Mouse (Mus musculus) small intestine, adult 2 months (tissue): ENCODE measurements around the gene Adgrd1. TPM values are rescaled to one million over a fixed set of nuclear protein-coding genes. Genes with fewer than 3 reads are reported as not detected.

Experiments
- H3K27ac ChIP-seq: fragments of 200-500 bp; 2 replicates; pipeline ENCODE4 v1.5.1; 2012; ENCODE audit warnings: low read depth, low read length, control low read depth, inconsistent platforms; ENCODE audit not compliant: insufficient read depth
- H3K27me3 ChIP-seq: fragments of 200-500 bp; 2 replicates; pipeline ENCODE4 v1.6.1; 2012; ENCODE audit warnings: mild to moderate bottlenecking, moderate library complexity, low read length, inconsistent platforms; ENCODE audit not compliant: control insufficient read depth, insufficient read depth
- H3K36me3 ChIP-seq: fragments of 200-500 bp; 2 replicates; pipeline ENCODE4 v1.6.1; 2012; ENCODE audit warnings: mild to moderate bottlenecking, low read length, control low read depth, inconsistent platforms; ENCODE audit not compliant: control insufficient read depth, insufficient read depth
- H3K4me1 ChIP-seq: fragments of 200-500 bp; 2 replicates; pipeline ENCODE4 v1.6.1; 2012; ENCODE audit warnings: low read length, inconsistent platforms, mixed read lengths; ENCODE audit not compliant: control insufficient read depth, insufficient read depth, insufficient read length
- H3K4me3 ChIP-seq: fragments of 200-500 bp; 2 replicates; pipeline ENCODE4 v1.5.1; 2012; ENCODE audit warnings: low read depth, mild to moderate bottlenecking, control low read depth, inconsistent platforms, low read length, moderate library complexity
- CTCF ChIP-seq: fragments of 200-500 bp; IDR thresholded peaks from 2 replicates; pipeline ENCODE4 v1.5.1; 2012; ENCODE audit warnings: low read depth, mild to moderate bottlenecking, control low read depth, inconsistent platforms, low read length, moderate library complexity, mixed read lengths; ENCODE audit not compliant: insufficient replicate concordance, insufficient read length; ENCODE audit errors: extremely low read depth
- POLR2A ChIP-seq: fragments of 200-500 bp; IDR thresholded peaks from 2 replicates; pipeline ENCODE4 v1.6.1; 2012; ENCODE audit warnings: low read depth, mild to moderate bottlenecking, control low read depth, inconsistent platforms, low read length, moderate library complexity
- WGBS: fragments of 180-500 bp; shearing (Covaris S2); methylation state at CpG from one replicate; pipeline ENCODE4 v1.1.7; 2018; 5-methylcytosine and 5-hydroxymethylcytosine counted together
- polyA plus RNA-seq: library from polyadenylated mRNA; depleted of rRNA; stranded (reverse); fragments of >200 nt; gene quantifications from 2 replicates; pipeline ENCODE4 v1.2.3, GENCODE M21; 2012

The Adgrd1 gene
- polyA plus RNA-seq, 1 experiment: 9.0 TPM

DNA sequence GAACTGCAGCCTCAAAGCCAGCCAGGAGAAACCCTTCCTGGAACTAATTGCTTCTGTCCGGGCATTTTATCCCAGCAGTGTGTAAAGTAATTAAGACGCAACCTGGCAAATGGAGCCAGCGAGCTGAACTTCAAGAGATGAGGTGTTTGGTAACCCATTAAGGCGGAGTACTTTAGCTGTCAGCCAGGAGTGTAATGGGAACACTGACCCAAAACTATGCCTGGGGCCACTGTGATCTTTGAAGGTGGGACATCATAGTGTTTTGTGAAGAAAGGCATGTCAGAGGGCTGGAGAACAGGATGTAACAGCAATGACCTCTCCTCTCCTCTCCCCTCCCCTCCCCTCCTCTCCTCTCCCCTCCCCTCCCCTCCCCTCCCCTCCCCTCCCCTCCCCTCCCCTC, 7.5 kb downstream of the Adgrd1 start:
- Histone ChIP-seq H3K4me3 (no peak overlapping the region), H3K36me3 (no peaks in the 10 kb centered on the region), H3K27me3 (no peaks in the 10 kb centered on the region), H3K27ac (no peak overlapping the region), H3K4me1 (peaks cover 5% of the 10 kb centered on the region; the same call in 1 of the 2 replicates)
- TF ChIP-seq CTCF: no peak
- TF ChIP-seq POLR2A: no peak
- WGBS: 35% methylated on average over 4 of the region's 4 CpGs

DNA sequence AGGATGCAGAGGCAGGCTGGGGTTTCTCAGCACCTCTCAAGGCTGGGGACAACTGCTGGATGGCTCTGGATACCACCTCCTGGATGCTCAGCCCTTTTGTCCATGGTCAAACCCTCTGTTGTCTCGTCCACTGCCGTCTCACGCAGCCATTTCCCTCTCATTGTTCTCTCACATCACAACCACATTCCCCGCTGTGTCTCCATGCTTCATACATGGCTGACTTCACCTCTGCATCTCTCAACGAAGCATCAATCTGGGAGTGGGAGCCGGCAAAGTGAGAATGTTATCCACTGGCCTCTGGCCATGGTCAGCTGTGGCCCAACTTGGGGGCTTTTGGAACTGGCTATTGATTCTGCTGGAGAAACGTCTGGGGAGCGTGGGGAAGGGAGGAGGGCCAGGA, 15.2 kb downstream of the Adgrd1 start:
- no peaks in the 10 kb centered on the region for H3K27me3 ChIP-seq
- peaks cover 8% of the 10 kb centered on the region; the same call in 1 of the 2 replicates for H3K4me1 ChIP-seq
- no peak overlapping the region for H3K4me3 ChIP-seq
- H3K27ac ChIP-seq: no peak overlapping the region
- WGBS: 84% methylated on average over 8 of the region's 8 CpGs
- no peak for TF ChIP-seq CTCF
- TF ChIP-seq POLR2A: no peak
- H3K36me3 ChIP-seq: no peaks in the 10 kb centered on the region

- 24% methylated on average over 13 of the region's 13 CpGs for WGBS
- no peak overlapping the region for H3K4me3 ChIP-seq
- no peaks in the 10 kb centered on the region for H3K27me3 ChIP-seq
- no peak overlapping the region for H3K27ac ChIP-seq
- H3K36me3 ChIP-seq: no peaks in the 10 kb centered on the region
- H3K4me1 ChIP-seq: peaks cover 8% of the 10 kb centered on the region; the same call in 1 of the 2 replicates
- TF ChIP-seq CTCF: no peak
- TF ChIP-seq POLR2A: no peak
These were observed 17.4 kb downstream of the Adgrd1 start for GRCm38 (mm10) chr5:129113741-129114476.

DNA sequence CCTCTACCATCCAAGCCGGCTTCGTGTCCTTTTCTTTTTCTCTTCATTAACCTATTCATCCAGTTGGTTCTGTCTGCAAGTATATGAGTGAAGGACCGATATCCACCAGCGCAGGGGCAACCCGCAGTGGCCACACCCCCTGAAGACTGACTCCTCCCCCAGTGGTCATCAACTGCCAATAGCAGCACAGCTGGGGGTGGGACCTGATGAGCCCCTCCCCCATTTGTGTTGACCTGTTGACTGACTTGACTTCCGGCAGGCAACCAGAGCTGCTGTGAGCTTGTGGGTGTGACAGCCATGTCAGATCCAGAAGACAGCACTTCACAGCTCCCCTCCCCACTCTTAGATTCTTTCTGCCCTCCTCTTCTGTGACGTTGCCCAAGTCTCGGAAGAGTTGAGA, 19.7 kb downstream of the Adgrd1 start:
- Histone ChIP-seq H3K27me3 (no peaks in the 10 kb centered on the region), H3K4me3 (no peak overlapping the region), H3K4me1 (peaks cover 8% of the 10 kb centered on the region; the same call in 1 of the 2 replicates), H3K36me3 (no peaks in the 10 kb centered on the region), H3K27ac (no peak overlapping the region)
- whole genome bisulfite sequencing: 84% methylated on average over 8 of the region's 8 CpGs
- TF ChIP-seq POLR2A: no peak
- no peak for TF ChIP-seq CTCF

DNA sequence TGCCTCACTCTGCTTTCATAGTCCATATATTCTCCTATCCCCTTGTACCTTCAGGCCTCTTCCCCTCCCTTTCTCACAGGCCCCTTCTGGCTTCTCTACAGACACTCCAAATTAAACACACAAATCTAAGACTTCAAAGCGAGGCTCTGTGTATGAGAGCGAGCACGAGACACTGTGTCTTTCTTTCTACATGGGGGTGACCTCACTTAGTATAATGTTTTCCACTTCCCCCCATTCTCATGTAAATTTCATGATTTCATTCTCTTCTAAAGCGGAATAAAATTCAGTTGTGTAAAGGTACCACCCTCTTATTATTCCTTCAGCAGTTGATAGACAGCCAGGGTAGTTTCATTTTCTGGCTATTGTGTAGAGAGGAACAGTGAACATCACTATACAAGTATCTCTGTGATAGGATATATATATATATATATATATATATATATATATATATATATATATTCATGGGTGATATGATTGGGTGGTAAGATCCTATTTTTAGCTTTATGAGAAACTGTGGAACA, 21.1 kb downstream of the Adgrd1 start:
- H3K36me3 ChIP-seq: no peaks in the 10 kb centered on the region
- H3K4me3 ChIP-seq: no peak overlapping the region
- peaks cover 8% of the 10 kb centered on the region; the same call in 1 of the 2 replicates for H3K4me1 ChIP-seq
- H3K27ac ChIP-seq: no peak overlapping the region
- no peak for TF ChIP-seq POLR2A
- whole genome bisulfite sequencing: 90% methylated on average over 4 of the region's 4 CpGs
- no peaks in the 10 kb centered on the region for H3K27me3 ChIP-seq

DNA sequence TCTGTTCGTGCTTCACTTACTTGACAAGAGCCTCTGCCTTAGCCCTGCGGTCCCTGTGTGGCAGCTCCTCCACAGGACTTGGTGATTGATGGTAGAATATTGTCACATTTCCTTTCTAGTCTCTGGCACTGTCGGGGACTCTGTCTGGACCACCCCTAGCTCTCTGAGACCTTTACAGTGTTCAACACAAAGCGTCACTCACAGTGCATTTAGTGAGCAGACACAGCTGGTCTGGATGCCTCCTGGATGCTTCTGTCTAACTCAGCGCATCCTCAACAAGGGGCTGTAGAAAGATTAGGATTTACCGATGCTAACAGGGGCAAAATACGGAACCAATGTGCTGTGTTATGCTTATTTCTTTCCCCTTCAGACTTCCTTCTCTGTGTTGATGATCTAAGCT, 22.0 kb downstream of the Adgrd1 start:
- Histone ChIP-seq H3K27me3 (no peaks in the 10 kb centered on the region), H3K36me3 (no peaks in the 10 kb centered on the region), H3K4me3 (no peak overlapping the region), H3K27ac (no peak overlapping the region), H3K4me1 (peaks cover 8% of the 10 kb centered on the region; the same call in 1 of the 2 replicates)
- WGBS: 74% methylated on average over 7 of the region's 7 CpGs
- no peak for TF ChIP-seq CTCF
- no peak for TF ChIP-seq POLR2A

DNA sequence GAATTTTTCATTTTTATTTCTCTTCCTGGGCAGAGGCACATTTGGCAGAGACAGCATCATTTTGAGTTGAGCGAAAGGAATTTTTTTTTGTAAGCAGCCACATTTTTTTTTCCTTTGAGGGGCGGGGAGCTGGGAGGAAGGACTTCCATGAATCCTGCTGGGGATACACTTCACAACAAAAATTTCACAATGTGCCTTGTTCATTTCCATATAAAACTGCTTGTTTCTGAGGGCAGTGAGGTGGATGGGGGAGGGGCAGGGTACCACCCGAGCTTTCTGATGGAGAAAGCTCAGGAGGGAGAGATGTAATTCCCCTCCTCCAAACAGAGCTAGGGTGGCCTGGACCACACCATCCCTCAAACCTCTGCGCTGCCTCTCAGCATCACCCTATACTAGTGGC, 22.6 kb downstream of the Adgrd1 start:
- no peak overlapping the region for H3K27ac ChIP-seq
- TF ChIP-seq POLR2A: no peak
- no peak for TF ChIP-seq CTCF
- peaks cover 6% of the 10 kb centered on the region; the same call in 1 of the 2 replicates for H3K4me1 ChIP-seq
- no peak overlapping the region for H3K4me3 ChIP-seq
- H3K27me3 ChIP-seq: no peaks in the 10 kb centered on the region
- no peaks in the 10 kb centered on the region for H3K36me3 ChIP-seq
- 77% methylated on average over 4 of the region's 4 CpGs for WGBS
